Mouse (Mus musculus) erythroblast, embryonic 14.5 days (primary cell): ENCODE results near the gene Radil.

ENCODE experiments used
- GATA1 ChIP-seq: IDR thresholded peaks from 2 replicates; pipeline ENCODE4 v1.6.1; 2012; ENCODE audit warnings: low read length, inconsistent platforms, mixed read lengths
- TAL1 ChIP-seq: IDR thresholded peaks from 3 replicates; pipeline ENCODE4 v1.6.1; 2012; ENCODE audit warnings: low read length, inconsistent platforms, mixed read lengths

GRCm38 (mm10) chr5:142546344-142546743, 4.6 kb downstream of the Radil start:
- no peak for TF ChIP-seq GATA1
- no peak for TF ChIP-seq TAL1
